Mouse (Mus musculus) limb, embryonic 14.5 days (tissue): ENCODE data around the gene Dtx2. TPM values are rescaled to one million over a fixed set of nuclear protein-coding genes. Genes with fewer than 3 reads are reported as not detected.
"Not testable (repeated sequence)": the region's sequence is repeated elsewhere in the genome, so short reads cannot be mapped to it uniquely, and the experiment has no call there.

Experiments
- ATAC-seq: fragments of 200-750 bp; cut with Nextera tagmentation; 2 replicates; pipeline ENCODE4 v1.8.0; 2017; ENCODE audit warnings: low read depth, moderate number of reproducible peaks, moderate TSS enrichment; ENCODE audit not compliant: low FRiP score
- DNase-seq: peaks from one replicate; pipeline ENCODE4 v3.0.0-alpha.2; 2015; ENCODE audit warnings: low spot score
- H3K27ac ChIP-seq: fragments of 300-500 bp; sonication (generic); replicated peaks from 2 replicates; pipeline ENCODE4 v1.5.1; 2014; ENCODE audit warnings: low read depth, mild to moderate bottlenecking, low read length, moderate library complexity, mixed read lengths
- H3K27me3 ChIP-seq: fragments of 300-500 bp; sonication (generic); 2 replicates; pipeline ENCODE4 v1.6.1; 2014; ENCODE audit warnings: low read length, mixed read lengths; ENCODE audit not compliant: control insufficient read depth, insufficient read depth
- H3K36me3 ChIP-seq: fragments of 300-500 bp; sonication (generic); 2 replicates; pipeline ENCODE4 v1.6.1; 2014; ENCODE audit warnings: mild to moderate bottlenecking, low read length, moderate library complexity, mixed read lengths; ENCODE audit not compliant: control insufficient read depth, insufficient read depth
- H3K4me1 ChIP-seq: fragments of 300-500 bp; sonication (generic); 2 replicates; pipeline ENCODE4 v1.6.1; 2014; ENCODE audit warnings: antibody characterized with exemption, low read length, mixed read lengths; ENCODE audit not compliant: control insufficient read depth, insufficient read depth
- H3K4me2 ChIP-seq: fragments of 300-500 bp; sonication (generic); replicated peaks from 2 replicates; pipeline ENCODE4 v1.6.1; 2014; ENCODE audit warnings: low read depth, mild to moderate bottlenecking, low read length, moderate library complexity; ENCODE audit not compliant: severe bottlenecking
- H3K4me3 ChIP-seq: fragments of 300-500 bp; sonication (generic); replicated peaks from 2 replicates; pipeline ENCODE4 v1.5.1; 2014; ENCODE audit warnings: low read length
- H3K9ac ChIP-seq: fragments of 300-500 bp; sonication (generic); 2 replicates; pipeline ENCODE4 v1.6.1; 2014; ENCODE audit warnings: mild to moderate bottlenecking, low read depth, low read length, moderate library complexity; ENCODE audit not compliant: severe bottlenecking
- H3K9me3 ChIP-seq: fragments of 300-500 bp; sonication (generic); 2 replicates; pipeline ENCODE4 v1.6.1; 2016; ENCODE audit warnings: low read length; ENCODE audit not compliant: control insufficient read depth
- POLR2A ChIP-seq: fragments of 200-500 bp; IDR thresholded peaks from 2 replicates; pipeline ENCODE4 v1.8.0; 2012; ENCODE audit warnings: inconsistent platforms, mild to moderate bottlenecking, moderate library complexity, borderline replicate concordance; ENCODE audit not compliant: insufficient read depth, insufficient read length; ENCODE audit errors: extremely low read depth
- WGBS: fragments of 180-500 bp; shearing (Covaris S2); extraction: QIAGEN DNeasy Blood & Tissue Kit; methylation state at CpG from one replicate; pipeline ENCODE4 v1.1.7; 2014; 5-methylcytosine and 5-hydroxymethylcytosine counted together
- polyA plus RNA-seq, 2 experiments: library from polyadenylated mRNA; depleted of rRNA in 1 of 2; stranded (reverse) in 1 of 2; unstranded in 1 of 2; fragments of >200 nt; fragmentation: Nextera tagmentation in 1 of 2; extraction: Ambion mirVana in 1 of 2; gene quantifications; 2 replicates each; pipeline versions ENCODE4 v1.2.1 to v1.2.3; 2012 to 2014

Dtx2 gene
- polyA plus RNA-seq, 2 experiments = 28.5 to 29.5 TPM

GRCm38 (mm10) chr5:136040210-136040609 is 45.6 kb downstream of the Dtx2 start:
- Histone ChIP-seq H3K4me1 (no peaks in the 10 kb centered on the region; the same call in none of the 2 replicates), H3K4me2 (no peak overlapping the region), H3K36me3 (no peaks in the 10 kb centered on the region), H3K27me3 (no peaks in the 10 kb centered on the region), H3K4me3 (no peak overlapping the region), H3K9me3 (no peaks in the 10 kb centered on the region), H3K27ac (no peak overlapping the region), H3K9ac (no peak overlapping the region)
- 51% methylated on average over 5 of the region's 5 CpGs for WGBS
- DNase-seq (no peak), ATAC-seq (no peak)
- no peak for TF ChIP-seq POLR2A

- no peak for ATAC-seq
- Histone ChIP-seq H3K4me1 (no peaks in the 10 kb centered on the region; the same call in none of the 2 replicates), H3K4me2 (no peak overlapping the region), H3K27me3 (no peaks in the 10 kb centered on the region), H3K36me3 (no peaks in the 10 kb centered on the region), H3K9me3 (no peaks in the 10 kb centered on the region), H3K4me3 (no peak overlapping the region), H3K27ac (no peak overlapping the region), H3K9ac (no peak overlapping the region)
- 37% methylated on average over 2 of the region's 2 CpGs for WGBS
- no peak for TF ChIP-seq POLR2A
- no peak for DNase-seq
These were observed 46.7 kb downstream of the Dtx2 start for GRCm38 (mm10) chr5:136041260-136041659.

GRCm38 (mm10) chr5:136041666-136042065 is 47.1 kb downstream of the Dtx2 start:
- no peak for DNase-seq
- ATAC-seq = no peak
- whole genome bisulfite sequencing = 95% methylated on average over 8 of the region's 8 CpGs
- Histone ChIP-seq H3K4me3 (no peak overlapping the region), H3K27ac (no peak overlapping the region), H3K4me1 (no peaks in the 10 kb centered on the region; the same call in none of the 2 replicates), H3K9ac (no peak overlapping the region), H3K36me3 (no peaks in the 10 kb centered on the region), H3K4me2 (no peak overlapping the region), H3K9me3 (no peaks in the 10 kb centered on the region), H3K27me3 (no peaks in the 10 kb centered on the region)
- no peak for TF ChIP-seq POLR2A

- H3K9ac ChIP-seq = no peak overlapping the region
- no peak for DNase-seq
- H3K4me3 ChIP-seq = no peak overlapping the region
- no peak overlapping the region for H3K27ac ChIP-seq
- no peak for ATAC-seq
- H3K27me3 ChIP-seq = no peaks in the 10 kb centered on the region
- no peaks in the 10 kb centered on the region for H3K36me3 ChIP-seq
- H3K4me1 ChIP-seq = no peaks in the 10 kb centered on the region; the same call in none of the 2 replicates
- H3K4me2 ChIP-seq = no peak overlapping the region
- H3K9me3 ChIP-seq = no peaks in the 10 kb centered on the region
- TF ChIP-seq POLR2A = no peak
- 66% methylated on average over 13 of the region's 13 CpGs for WGBS
These were observed 50.3 kb downstream of the Dtx2 start for GRCm38 (mm10) chr5:136044865-136045264.

- Histone ChIP-seq H3K4me3 (no peak overlapping the region), H3K9me3 (no peaks in the 10 kb centered on the region), H3K27ac (no peak overlapping the region), H3K4me1 (no peaks in the 10 kb centered on the region; the same call in 1 of the 2 replicates), H3K4me2 (no peak overlapping the region), H3K9ac (no peak overlapping the region), H3K36me3 (no peaks in the 10 kb centered on the region), H3K27me3 (no peaks in the 10 kb centered on the region)
- DNase-seq (no peak), ATAC-seq (no peak)
- 36% methylated on average over 9 of the region's 9 CpGs for WGBS
- TF ChIP-seq POLR2A = no peak
These were observed 50.8 kb downstream of the Dtx2 start for GRCm38 (mm10) chr5:136045408-136045807.

- Histone ChIP-seq H3K4me1 (no peaks in the 10 kb centered on the region; the same call in 1 of the 2 replicates), H3K36me3 (no peaks in the 10 kb centered on the region), H3K9me3 (no peaks in the 10 kb centered on the region), H3K4me3 (no peak overlapping the region), H3K27ac (no peak overlapping the region), H3K9ac (no peak overlapping the region), H3K4me2 (no peak overlapping the region), H3K27me3 (no peaks in the 10 kb centered on the region)
- DNase-seq (peak; percentile 79), ATAC-seq (peak; percentile 47; the same call in 1 of the 2 replicates)
- 4% methylated on average over 10 of the region's 10 CpGs for WGBS
- no peak for TF ChIP-seq POLR2A
These were observed 51.4 kb downstream of the Dtx2 start for GRCm38 (mm10) chr5:136045987-136046386.

- not testable (repeated sequence) for H3K27me3 ChIP-seq, DNase-seq, H3K9me3 ChIP-seq, H3K4me2 ChIP-seq, H3K4me3 ChIP-seq, ATAC-seq, H3K27ac ChIP-seq, H3K36me3 ChIP-seq, H3K9ac ChIP-seq
- peaks cover 12% of the 10 kb centered on the region for H3K4me1 ChIP-seq
These were observed 53.9 kb downstream of the Dtx2 start for GRCm38 (mm10) chr5:136048541-136048940.
